Mouse (Mus musculus) kidney, postnatal 25 days (tissue): Measurements from ENCODE around the gene Tchh.
A peak's percentile ranks its signal among the peaks of the same experiment; 100 is the strongest.
"Not testable (repeated sequence)": the region's sequence is repeated elsewhere in the genome, so short reads cannot be mapped to it uniquely, and the experiment has no call there.

Experiments
- DNase-seq, 2 experiments: peaks; one replicate each; pipeline ENCODE4 v3.0.0; 2021; ENCODE audit warnings: mixed read lengths in 2 of 2

Tchh gene

DNA sequence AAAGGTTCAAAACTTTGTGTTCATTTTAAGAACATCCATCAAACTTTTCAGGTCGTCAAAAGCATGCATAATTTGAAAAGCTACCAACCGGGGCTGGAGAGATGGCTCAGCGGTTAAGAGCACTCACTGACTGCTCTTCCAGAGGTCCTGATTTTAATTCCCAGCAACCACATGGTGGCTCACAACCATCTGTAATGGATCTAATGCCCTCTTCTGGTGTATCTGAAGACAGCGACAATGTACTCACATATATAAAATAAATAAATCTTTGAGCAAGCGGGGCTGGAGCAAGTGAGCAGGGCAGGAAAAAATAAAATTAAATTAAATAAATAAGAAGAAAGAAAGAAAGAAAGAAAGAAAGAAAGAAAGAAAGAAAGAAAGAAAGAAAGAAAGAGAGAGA is 52.6 kb downstream of the Tchh start:
- DNase-seq = not testable (repeated sequence)

GRCm38 (mm10) chr3:93497131-93497530 is 55.0 kb downstream of the Tchh start:
- peak; percentile 21 to 35 for DNase-seq
